Mouse (Mus musculus): ENCODE data around the gene Magea8. TPM values are rescaled to one million over a fixed set of nuclear protein-coding genes. Genes with fewer than 3 reads are reported as not detected.
"Not testable (repeated sequence)": the region's sequence is repeated elsewhere in the genome, so short reads cannot be mapped to it uniquely, and the experiment has no call there.

Magea8 gene
- polyA plus RNA-seq (2012; rRNA removed) = not detected in 2 replicates

- H3K27ac ChIP-seq (ENCODE audit: insufficient read depth, low read length); DNase-seq; H3K27me3 ChIP-seq (ENCODE audit: control insufficient read depth, insufficient read depth, low read length); H3K4me1 ChIP-seq (ENCODE audit: control insufficient read depth, insufficient read depth, low read length); H3K4me3 ChIP-seq (replicated peaks; ENCODE audit: insufficient read depth, low read depth, low read length): not testable (repeated sequence)
- 86% methylated on average over 11 of the region's 11 CpGs for WGBS
These were observed at the start of gene Magea8 for GRCm38 (mm10) chrX:154995750-154996149. Gene Magea8 (minus strand): TSS chrX:154995850.

GRCm38 (mm10) chrX:154949405-154949804, 46.2 kb downstream of the Magea8 start, which contains the start of gene Magea3:
Gene Magea3 (minus strand): TSS chrX:154949505.
- not testable (repeated sequence) for H3K4me3 ChIP-seq (replicated peaks; ENCODE audit: insufficient read depth, low read depth, low read length); H3K27me3 ChIP-seq (ENCODE audit: control insufficient read depth, insufficient read depth, low read length); DNase-seq; H3K27ac ChIP-seq (ENCODE audit: insufficient read depth, low read length); H3K4me1 ChIP-seq (ENCODE audit: control insufficient read depth, insufficient read depth, low read length)
- 40% methylated on average over 1 of the region's 1 CpGs for WGBS

GRCm38 (mm10) chrX:154935887-154936286, 59.8 kb downstream of the Magea8 start, which contains the start of gene Magea6:
Gene Magea6 (minus strand): TSS chrX:154935987.
- not testable (repeated sequence) for H3K27me3 ChIP-seq (ENCODE audit: control insufficient read depth, insufficient read depth, low read length); DNase-seq
- 63% methylated on average over 1 of the region's 1 CpGs for WGBS

More at GRCm38 (mm10) chrX:154935887-154936286, 59.8 kb downstream of the Magea8 start, which contains the start of gene Magea6:
- not testable (repeated sequence) for H3K4me1 ChIP-seq (ENCODE audit: control insufficient read depth, insufficient read depth, low read length); H3K27ac ChIP-seq (ENCODE audit: insufficient read depth, low read length); H3K4me3 ChIP-seq (replicated peaks; ENCODE audit: insufficient read depth, low read depth, low read length)

Other genes with a start within 250 kb of the Magea8 start
- not detected in 2 replicates for gene Cldn34b1, start 105.6 kb downstream of the Magea8 start, polyA plus RNA-seq (2012; rRNA removed)
- gene Magea6, start 59.9 kb downstream of the Magea8 start, polyA plus RNA-seq (2012; rRNA removed) = not detected in 2 replicates
- gene Magea3, start 46.3 kb downstream of the Magea8 start, polyA plus RNA-seq (2012; rRNA removed) = not detected in 2 replicates
- not detected in 2 replicates for gene Magea5, start 67.3 kb upstream of the Magea8 start, polyA plus RNA-seq (2012; rRNA removed)
- gene Magea1, start 93.9 kb upstream of the Magea8 start, polyA plus RNA-seq (2012; rRNA removed) = not detected in 2 replicates
- not detected in 2 replicates for gene Magea2, start 97.8 kb upstream of the Magea8 start, polyA plus RNA-seq (2012; rRNA removed)
- 0.10 TPM in 1 of 2 replicates, not detected in the other for gene Cldn34b2, start 132.6 kb upstream of the Magea8 start, polyA plus RNA-seq (2012; rRNA removed)
- 96.4 and 106 TPM in 2 replicates for gene Sat1, start 220.6 kb upstream of the Magea8 start, polyA plus RNA-seq (2012; rRNA removed)

Measured in cerebellum, adult 2 months (tissue).